Comparison of ENCODE assay signal across 8 mouse cellular contexts in genomic region chr3:54756058-54756457, GRCm38 (mm10). TPM values are rescaled to one million over a fixed set of nuclear protein-coding genes. Genes with fewer than 3 reads are reported as not detected.
DNase-seq lines count a peak whose midpoint lies in the region; ATAC-seq and TF ChIP-seq lines count a peak whose summit lies in the region.

No protein-coding gene starts in this region.

- H3K36me3 ChIP-seq in E14TG2a.4 (ENCODE audit: insufficient read depth, low read length), result 0 out of 2 replicates have a peak, but pooled peaks cover 1% of the 10 kb centered on the region
- H3K36me3 ChIP-seq in forebrain, embryonic 12.5 days (replicated peaks), result peaks cover 12% of the 10 kb centered on the region
- peaks cover 5% of the 10 kb centered on the region; the same call in 1 of the 2 replicates for H3K36me3 ChIP-seq in intestine, embryonic 14.5 days (ENCODE audit: control insufficient read depth, insufficient read depth, low read length)
- H3K36me3 ChIP-seq in limb, embryonic 13.5 days, result peaks cover 10% of the 10 kb centered on the region
- no peaks in the 10 kb centered on the region for H3K36me3 ChIP-seq in midbrain, embryonic 16.5 days (ENCODE audit: control insufficient read depth, insufficient read depth, low read length)

- ATAC-seq in forebrain, embryonic 12.5 days (ENCODE audit: low FRiP score), result peak; percentile 44; the same call in 1 of the 2 replicates
- ATAC-seq in intestine, embryonic 14.5 days (replicated peaks; ENCODE audit: low FRiP score, low TSS enrichment, low read depth), result peak; percentile 32; the same call in 1 of the 2 replicates
- ATAC-seq in limb, embryonic 13.5 days (ENCODE audit: low FRiP score, low read depth), result peak; percentile 21; the same call in 1 of the 2 replicates
- ATAC-seq in midbrain, embryonic 16.5 days, result peak; percentile 49; the same call in 1 of the 2 replicates

- DNase-seq in intestine, embryonic 14.5 days (ENCODE audit: low spot score), result peak; percentile 61
- DNase-seq in urinary bladder, adult 2 months (ENCODE audit: low spot score), result no peak
- no peak for DNase-seq in thymus, adult 18-20 months

- peaks cover 60% of the 10 kb centered on the region for H3K27me3 ChIP-seq in E14TG2a.4 (ENCODE audit: insufficient read depth, low read length)
- H3K27me3 ChIP-seq in forebrain, embryonic 12.5 days, result peaks cover 23% of the 10 kb centered on the region
- H3K27me3 ChIP-seq in intestine, embryonic 14.5 days (replicated peaks; ENCODE audit: control insufficient read depth, insufficient read depth, low read length), result no peaks in the 10 kb centered on the region
- H3K27me3 ChIP-seq in limb, embryonic 13.5 days, result peaks cover 3% of the 10 kb centered on the region; the same call in 1 of the 2 replicates
- no peaks in the 10 kb centered on the region for H3K27me3 ChIP-seq in midbrain, embryonic 16.5 days (ENCODE audit: control insufficient read depth, insufficient read depth, low read depth, low read length)

- peak overlapping the region; percentile 84 for H3K4me3 ChIP-seq in E14TG2a.4 (replicated peaks; ENCODE audit: low read length)
- H3K4me3 ChIP-seq in brown adipose tissue, adult 24 weeks (ENCODE audit: insufficient read depth, low read depth, low read length), result peak overlapping the region; percentile 62
- peak overlapping the region; percentile 60 for H3K4me3 ChIP-seq in forebrain, embryonic 12.5 days (replicated peaks)
- peak overlapping the region; percentile 55 for H3K4me3 ChIP-seq in intestine, embryonic 14.5 days (ENCODE audit: low read depth, low read length)
- peak overlapping the region; percentile 62 for H3K4me3 ChIP-seq in limb, embryonic 13.5 days
- H3K4me3 ChIP-seq in midbrain, embryonic 16.5 days (ENCODE audit: low read depth, low read length), result peak overlapping the region; percentile 73

- WGBS in forebrain, embryonic 12.5 days, result 0% methylated on average over 11 of the region's 11 CpGs
- WGBS in intestine, embryonic 14.5 days, result 2% methylated on average over 11 of the region's 11 CpGs
- 0% methylated on average over 11 of the region's 11 CpGs for WGBS in limb, embryonic 13.5 days
- 2% methylated on average over 11 of the region's 11 CpGs for WGBS in midbrain, embryonic 16.5 days

- no peaks in the 10 kb centered on the region for H3K9me3 ChIP-seq in E14TG2a.4 (ENCODE audit: low read length)
- H3K9me3 ChIP-seq in forebrain, embryonic 12.5 days, result no peaks in the 10 kb centered on the region
- no peaks in the 10 kb centered on the region for H3K9me3 ChIP-seq in intestine, embryonic 14.5 days (ENCODE audit: control insufficient read depth, low read length)
- no peaks in the 10 kb centered on the region for H3K9me3 ChIP-seq in limb, embryonic 13.5 days
- no peaks in the 10 kb centered on the region for H3K9me3 ChIP-seq in midbrain, embryonic 16.5 days (replicated peaks; ENCODE audit: control insufficient read depth, low read length, poor library complexity, severe bottlenecking)

- peaks cover 9% of the 10 kb centered on the region for H3K4me1 ChIP-seq in E14TG2a.4 (replicated peaks; ENCODE audit: low read depth, low read length)
- H3K4me1 ChIP-seq in brown adipose tissue, adult 24 weeks (ENCODE audit: control insufficient read depth, insufficient read depth, insufficient read length, low read length), result 0 out of 2 replicates have a peak, but pooled peaks cover 2% of the 10 kb centered on the region
- peaks cover 18% of the 10 kb centered on the region for H3K4me1 ChIP-seq in forebrain, embryonic 12.5 days
- H3K4me1 ChIP-seq in intestine, embryonic 14.5 days (replicated peaks; ENCODE audit: control insufficient read depth, insufficient read depth, low read length), result peaks cover 17% of the 10 kb centered on the region; the same call in 1 of the 2 replicates
- peaks cover 37% of the 10 kb centered on the region for H3K4me1 ChIP-seq in limb, embryonic 13.5 days
- H3K4me1 ChIP-seq in midbrain, embryonic 16.5 days (ENCODE audit: control insufficient read depth, insufficient read depth, low read length), result peaks cover 8% of the 10 kb centered on the region

- H3K9ac ChIP-seq in forebrain, embryonic 12.5 days, result peak overlapping the region; percentile 69; the same call in 1 of the 2 replicates
- peak overlapping the region; percentile 60 for H3K9ac ChIP-seq in intestine, embryonic 14.5 days (ENCODE audit: low read length)
- peak overlapping the region; percentile 81 for H3K9ac ChIP-seq in limb, embryonic 13.5 days
- peak overlapping the region; percentile 77 for H3K9ac ChIP-seq in midbrain, embryonic 16.5 days (ENCODE audit: low read depth, low read length)

- H3K27ac ChIP-seq in brown adipose tissue, adult 24 weeks (replicated peaks; ENCODE audit: low read depth, low read length), result no peak overlapping the region
- H3K27ac ChIP-seq in forebrain, embryonic 12.5 days, result no peak overlapping the region
- peak overlapping the region; percentile 77 for H3K27ac ChIP-seq in intestine, embryonic 14.5 days (ENCODE audit: low read depth)
- peak overlapping the region; percentile 84 for H3K27ac ChIP-seq in limb, embryonic 13.5 days
- no peak overlapping the region for H3K27ac ChIP-seq in midbrain, embryonic 16.5 days (ENCODE audit: low read length)

- TF ChIP-seq CTCF in E14TG2a.4 (conservative IDR thresholded peaks at IDR 0.05; ENCODE audit: low read length), result no peak

- peak overlapping the region; percentile 100 for H3K4me2 ChIP-seq in forebrain, embryonic 12.5 days
- H3K4me2 ChIP-seq in intestine, embryonic 14.5 days (ENCODE audit: low read length), result peak overlapping the region; percentile 73
- peak overlapping the region; percentile 99 for H3K4me2 ChIP-seq in limb, embryonic 13.5 days (replicated peaks)
- H3K4me2 ChIP-seq in midbrain, embryonic 16.5 days (ENCODE audit: low read length), result peak overlapping the region; percentile 100

RNA-seq across cellular contexts. Expression of gene Smad9, which starts 0.7 kb away (rescaled TPM):
- polyA plus RNA-seq in brown adipose tissue, adult 24 weeks (2012; ENCODE audit: insufficient read depth, insufficient read length, missing spikeins), result 0.32 TPM in 1 of 2 replicates, not detected in the other
- 0.17 and 0.24 TPM in 2 replicates for polyA plus RNA-seq in forebrain, embryonic 12.5 days (2016; fragmentation: Nextera tagmentation; extraction: Ambion mirVana)
- polyA plus RNA-seq in intestine, embryonic 14.5 days (2014; fragmentation: Nextera tagmentation; extraction: Ambion mirVana), result 3.7 TPM in 2 replicates
- 1.4 and 1.7 TPM in 2 replicates for polyA plus RNA-seq in limb, embryonic 13.5 days (2015; fragmentation: Nextera tagmentation; extraction: Ambion mirVana)
- 0.34 and 0.55 TPM in 2 replicates for polyA plus RNA-seq in midbrain, embryonic 16.5 days (2015; fragmentation: Nextera tagmentation; extraction: Ambion mirVana)
- polyA plus RNA-seq in urinary bladder, adult 2 months (2012; rRNA removed), result 7.6 and 10.3 TPM in 2 replicates

RNA-seq across cellular contexts. Expression of gene Alg5, which starts 20.7 kb away (rescaled TPM):
- polyA plus RNA-seq in brown adipose tissue, adult 24 weeks (2012; ENCODE audit: insufficient read depth, insufficient read length, missing spikeins), result 35.8 and 41.1 TPM in 2 replicates
- polyA plus RNA-seq in forebrain, embryonic 12.5 days (2016; fragmentation: Nextera tagmentation; extraction: Ambion mirVana), result 43.1 and 43.4 TPM in 2 replicates
- 57.0 and 58.3 TPM in 2 replicates for polyA plus RNA-seq in intestine, embryonic 14.5 days (2014; fragmentation: Nextera tagmentation; extraction: Ambion mirVana)
- 49.3 and 50.5 TPM in 2 replicates for polyA plus RNA-seq in limb, embryonic 13.5 days (2015; fragmentation: Nextera tagmentation; extraction: Ambion mirVana)
- 46.5 and 50.0 TPM in 2 replicates for polyA plus RNA-seq in midbrain, embryonic 16.5 days (2015; fragmentation: Nextera tagmentation; extraction: Ambion mirVana)
- 33.8 and 41.4 TPM in 2 replicates for polyA plus RNA-seq in urinary bladder, adult 2 months (2012; rRNA removed)

RNA-seq across cellular contexts. Expression of gene Exosc8, which starts 20.9 kb away (rescaled TPM):
- polyA plus RNA-seq in brown adipose tissue, adult 24 weeks (2012; ENCODE audit: insufficient read depth, insufficient read length, missing spikeins), result 13.6 and 25.7 TPM in 2 replicates
- polyA plus RNA-seq in forebrain, embryonic 12.5 days (2016; fragmentation: Nextera tagmentation; extraction: Ambion mirVana), result 122 and 125 TPM in 2 replicates
- 134 and 141 TPM in 2 replicates for polyA plus RNA-seq in intestine, embryonic 14.5 days (2014; fragmentation: Nextera tagmentation; extraction: Ambion mirVana)
- 122 and 137 TPM in 2 replicates for polyA plus RNA-seq in limb, embryonic 13.5 days (2015; fragmentation: Nextera tagmentation; extraction: Ambion mirVana)
- 69.5 and 76.0 TPM in 2 replicates for polyA plus RNA-seq in midbrain, embryonic 16.5 days (2015; fragmentation: Nextera tagmentation; extraction: Ambion mirVana)
- polyA plus RNA-seq in urinary bladder, adult 2 months (2012; rRNA removed), result 33.2 and 49.7 TPM in 2 replicates

RNA-seq across cellular contexts. Expression of gene Gm21958, which starts 41.9 kb away (rescaled TPM):
- polyA plus RNA-seq in brown adipose tissue, adult 24 weeks (2012; ENCODE audit: insufficient read depth, insufficient read length, missing spikeins), result not detected in 2 replicates
- polyA plus RNA-seq in forebrain, embryonic 12.5 days (2016; fragmentation: Nextera tagmentation; extraction: Ambion mirVana), result 1.3 and 2.0 TPM in 2 replicates
- polyA plus RNA-seq in intestine, embryonic 14.5 days (2014; fragmentation: Nextera tagmentation; extraction: Ambion mirVana), result 1.5 and 2.4 TPM in 2 replicates
- polyA plus RNA-seq in limb, embryonic 13.5 days (2015; fragmentation: Nextera tagmentation; extraction: Ambion mirVana), result 1.1 and 1.3 TPM in 2 replicates
- 1.3 TPM in 1 of 2 replicates, not detected in the other for polyA plus RNA-seq in midbrain, embryonic 16.5 days (2015; fragmentation: Nextera tagmentation; extraction: Ambion mirVana)
- polyA plus RNA-seq in urinary bladder, adult 2 months (2012; rRNA removed), result not detected in 2 replicates

RNA-seq across cellular contexts. Expression of gene Rfxap, which starts 51.5 kb away (rescaled TPM):
- polyA plus RNA-seq in brown adipose tissue, adult 24 weeks (2012; ENCODE audit: insufficient read depth, insufficient read length, missing spikeins), result 13.2 and 21.0 TPM in 2 replicates
- polyA plus RNA-seq in forebrain, embryonic 12.5 days (2016; fragmentation: Nextera tagmentation; extraction: Ambion mirVana), result 56.8 and 65.6 TPM in 2 replicates
- polyA plus RNA-seq in intestine, embryonic 14.5 days (2014; fragmentation: Nextera tagmentation; extraction: Ambion mirVana), result 42.8 and 43.7 TPM in 2 replicates
- polyA plus RNA-seq in limb, embryonic 13.5 days (2015; fragmentation: Nextera tagmentation; extraction: Ambion mirVana), result 34.8 and 36.8 TPM in 2 replicates
- 42.2 and 42.3 TPM in 2 replicates for polyA plus RNA-seq in midbrain, embryonic 16.5 days (2015; fragmentation: Nextera tagmentation; extraction: Ambion mirVana)
- polyA plus RNA-seq in urinary bladder, adult 2 months (2012; rRNA removed), result 28.6 and 31.6 TPM in 2 replicates

Comparison
In these comparisons a context has a peak if more than half of its experiments do, and no peak if none do; other contexts are left out.
1. H3K27ac ChIP-seq: peak in intestine, embryonic 14.5 days (single experiment) and limb, embryonic 13.5 days (single experiment); none in brown adipose tissue, adult 24 weeks (single experiment), forebrain, embryonic 12.5 days (single experiment) and midbrain, embryonic 16.5 days (single experiment).
2. Peak in every context shown above with its lines, with median percentiles within 50 percentile points of each other: H3K4me3 ChIP-seq, ATAC-seq, H3K4me2 ChIP-seq and H3K9ac ChIP-seq.